Mouse (Mus musculus) activated CD4-positive, CD25-positive, alpha-beta regulatory T cell (primary cell): ENCODE measurements around the gene Olfr1428. TPM values are rescaled to one million over a fixed set of nuclear protein-coding genes. Genes with fewer than 3 reads are reported as not detected.

Experiments
- polyA plus RNA-seq, 2 experiments: library from polyadenylated mRNA; unstranded; fragments of 100-300 nt; shearing (Covaris generic); gene quantifications; one replicate each; pipeline ENCODE4 v1.2.1; 2017

Gene Olfr1428
- polyA plus RNA-seq: not detected

GRCm38 (mm10) chr19:12115797-12116196 is at the start of gene Olfr1428:
Gene Olfr1428, minus strand, starts transcription at chr19:12115897.

DNA sequence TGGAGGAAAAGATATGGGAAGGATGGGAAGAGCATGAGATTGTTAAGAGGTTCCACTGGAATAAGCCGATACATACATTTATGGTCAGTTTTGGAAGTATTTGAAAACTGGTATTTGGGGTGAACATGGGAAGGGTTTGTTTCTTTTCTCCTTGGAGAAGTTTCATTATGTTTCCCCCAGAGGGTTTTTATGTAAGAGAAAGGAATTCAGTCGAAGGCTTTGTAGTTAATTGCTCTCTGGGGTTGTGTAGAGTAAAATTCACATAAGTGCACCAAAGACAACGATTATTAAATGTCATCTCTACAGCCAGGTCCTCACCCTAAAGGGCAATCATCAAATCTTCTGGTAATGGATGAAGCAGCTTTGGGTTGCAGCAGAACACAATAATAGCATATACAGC is 7.4 kb upstream of the Olfr1428 start, which contains the start of gene Olfr76:
Gene Olfr76, minus strand, starts transcription at position 101 of the 400 bp plus-strand sequence.

GRCm38 (mm10) chr19:12103234-12103633 is 12.5 kb downstream of the Olfr1428 start, which contains the start of gene Olfr1427:
Gene Olfr1427, minus strand, starts transcription at chr19:12103334.

GRCm38 (mm10) chr19:12091913-12092312 is 23.8 kb downstream of the Olfr1428 start, which contains the start of gene Olfr1426:
Gene Olfr1426, minus strand, starts transcription at chr19:12092013.

DNA sequence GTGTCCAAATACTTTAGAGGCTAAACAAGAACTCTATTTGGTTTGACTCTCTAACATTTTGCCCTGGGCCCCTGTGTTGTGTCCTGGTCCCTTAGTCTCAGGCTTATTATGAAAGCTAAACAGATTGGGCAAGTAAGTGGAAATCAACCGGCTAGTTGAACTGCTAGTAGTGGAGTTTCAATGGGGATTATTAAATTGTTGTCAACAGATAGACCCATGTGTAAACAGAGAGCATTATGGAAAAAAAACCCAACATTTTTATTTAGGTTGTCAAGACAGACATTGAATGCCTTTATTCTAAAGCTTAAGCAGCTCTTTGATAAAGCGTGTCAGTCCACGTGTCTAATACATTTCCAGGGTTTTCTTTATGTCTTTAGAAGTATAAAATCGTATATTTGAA is 38.1 kb downstream of the Olfr1428 start, which contains the start of gene Olfr1425:
Gene Olfr1425, minus strand, starts transcription at position 101 of the 400 bp plus-strand sequence.

DNA sequence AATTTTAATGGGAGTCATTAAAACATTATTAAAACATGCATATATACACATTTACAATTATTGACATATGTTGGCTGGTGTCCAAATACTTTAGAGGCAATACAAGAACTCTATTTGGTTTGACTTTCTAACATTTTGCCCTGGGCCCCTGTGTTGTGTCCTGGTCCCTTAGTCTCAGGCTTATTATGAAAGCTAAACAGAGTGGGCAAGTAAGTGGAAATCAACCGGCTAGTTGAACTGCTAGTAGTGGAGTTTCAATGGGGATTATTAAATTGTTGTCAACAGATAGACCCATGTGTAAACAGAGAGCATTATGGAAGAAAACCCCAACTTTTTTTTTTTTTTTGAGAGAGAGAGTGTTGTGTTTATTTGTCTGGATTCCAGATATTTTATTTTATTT is 53.1 kb downstream of the Olfr1428 start, which contains the start of gene Olfr1424:
Gene Olfr1424, minus strand, starts transcription at position 101 of the 400 bp plus-strand sequence.

Other genes with a start within 250 kb of the Olfr1428 start
- not detected for gene Olfr1419, start 240.8 kb downstream of the Olfr1428 start, polyA plus RNA-seq
- gene Olfr1420, start 229.3 kb downstream of the Olfr1428 start, polyA plus RNA-seq: not detected
- gene Patl1, start 203.5 kb downstream of the Olfr1428 start, polyA plus RNA-seq: 10 to 100 TPM; 18.3 to 20.1 TPM
- gene Osbp, start 150.0 kb downstream of the Olfr1428 start, polyA plus RNA-seq: 10 to 100 TPM; 36.9 to 44.3 TPM
- gene Olfr1423, start 74.6 kb downstream of the Olfr1428 start, polyA plus RNA-seq: under 1 TPM in 1 of 2 experiments, not detected in 1; 0.11 TPM
- gene Olfr1424, start 53.2 kb downstream of the Olfr1428 start, polyA plus RNA-seq: under 1 TPM; 0.10 to 0.20 TPM
- under 1 TPM in 1 of 2 experiments, not detected in 1; 0.09 TPM for gene Olfr1425, start 38.2 kb downstream of the Olfr1428 start, polyA plus RNA-seq
- gene Olfr1426, start 23.9 kb downstream of the Olfr1428 start, polyA plus RNA-seq: not detected
- gene Olfr1427, start 12.6 kb downstream of the Olfr1428 start, polyA plus RNA-seq: not detected
- gene Olfr76, start 7.3 kb upstream of the Olfr1428 start, polyA plus RNA-seq: under 1 TPM in 1 of 2 experiments, not detected in 1; 0.23 TPM
- gene Olfr1555-ps1, start 54.2 kb upstream of the Olfr1428 start, polyA plus RNA-seq: under 1 TPM; 0.17 to 0.20 TPM
- not detected for gene Olfr1431, start 84.7 kb upstream of the Olfr1428 start, polyA plus RNA-seq
- under 1 TPM in 1 of 2 experiments, not detected in 1; 0.12 TPM for gene Olfr1432, start 116.7 kb upstream of the Olfr1428 start, polyA plus RNA-seq
- under 1 TPM in 1 of 2 experiments, not detected in 1; 0.49 TPM for gene Olfr262, start 125.8 kb upstream of the Olfr1428 start, polyA plus RNA-seq
- gene Olfr235, start 145.1 kb upstream of the Olfr1428 start, polyA plus RNA-seq: not detected
- not detected for gene Olfr1434, start 164.0 kb upstream of the Olfr1428 start, polyA plus RNA-seq
- gene Olfr1436, start 183.2 kb upstream of the Olfr1428 start, polyA plus RNA-seq: not detected
- under 1 TPM in 1 of 2 experiments, not detected in 1; 0.98 TPM for gene Olfr1437, start 209.2 kb upstream of the Olfr1428 start, polyA plus RNA-seq
- gene Olfr1438-ps1, start 220.0 kb upstream of the Olfr1428 start, polyA plus RNA-seq: under 1 TPM in 1 of 2 experiments, not detected in 1; 0.04 TPM